Comparison of ENCODE assay signal across 8 mouse cellular contexts in genomic region chr12:83950840-83951701, GRCm38 (mm10). TPM values are rescaled to one million over a fixed set of nuclear protein-coding genes. Genes with fewer than 3 reads are reported as not detected.
DNase-seq lines count a peak whose midpoint lies in the region; ATAC-seq and TF ChIP-seq lines count a peak whose summit lies in the region.

No protein-coding gene starts in this region.

- peak overlapping the region; percentile 89 for H3K27ac ChIP-seq in bone marrow macrophage, adult 2 months (ENCODE audit: insufficient read depth, low read depth, low read length)
- H3K27ac ChIP-seq in macrophage = no peak overlapping the region

- H3K36me3 ChIP-seq in macrophage (ENCODE audit: inconsistent target) = no peaks in the 10 kb centered on the region

- no peak for TF ChIP-seq POLR2A in bone marrow macrophage, adult 2 months (IDR thresholded peaks at IDR 0.05; ENCODE audit: borderline replicate concordance, low read depth, low read length)

- H3K4me3 ChIP-seq in bone marrow macrophage, adult 2 months (ENCODE audit: insufficient read depth, low read length) = peak overlapping the region; percentile 92
- H3K4me3 ChIP-seq in macrophage (ENCODE audit: inconsistent target) = peak overlapping the region; percentile 15; the same call in 1 of the 2 replicates

- intact Hi-C loops in heart, postnatal 14 days (cut with DNase I) = loop anchor here (2.0 kb wide), 1 partner anchor 30 kb away; the partner anchor contains the start of gene Numb

- peak; percentile 59 to 83 for DNase-seq in adrenal gland, adult (ENCODE audit: inconsistent age in 2 of 2, low spot score in 1 of 2)
- DNase-seq in adrenal gland, adult 8-10 months = no peak
- peak; percentile 33 to 39 for DNase-seq in heart, postnatal 14 days
- peak; percentile 43 to 57 for DNase-seq in layer of hippocampus, postnatal 25 days (ENCODE audit: extremely low spot score in 1 of 2, low spot score in 1 of 2)
- peak; percentile 62 to 71 for DNase-seq in right cerebral cortex, adult 2 months (ENCODE audit: low spot score in 2 of 2)

- H3K79me2 ChIP-seq in macrophage (ENCODE audit: inconsistent target) = peaks cover 41% of the 10 kb centered on the region

- H3K4me1 ChIP-seq in bone marrow macrophage, adult 2 months (ENCODE audit: control insufficient read depth, insufficient read depth, low read length) = peaks cover 29% of the 10 kb centered on the region

- peak; percentile 12; the same call in 1 of the 2 replicates for ATAC-seq in erythroblast, adult 5-6 weeks (replicated peaks; ENCODE audit: low FRiP score, poor library complexity, severe bottlenecking)

- under 1% methylated on average over 114 of the region's 116 CpGs for WGBS in macrophage (ENCODE audit: missing documents)

- no peak for TF ChIP-seq CTCF in bone marrow macrophage, adult 2 months (IDR thresholded peaks at IDR 0.05; ENCODE audit: low read depth, low read length)

RNA-seq across cellular contexts. Expression of gene Riox1, which starts 0.7 kb away (rescaled TPM):
- total RNA-seq in adrenal gland, adult 8-10 months (2022) = 10 to 100 TPM in 3 of 4 experiments, 1 to 10 TPM in 1; 9.3 to 16.9 (median 15.6) TPM
- 7.2 and 8.0 TPM in 2 replicates for polyA plus RNA-seq in bone marrow macrophage, adult 2 months (2012; ENCODE audit: insufficient read depth, insufficient read length, missing spikeins)
- 5.4 and 6.3 TPM in 2 replicates for total RNA-seq in erythroblast, adult 5-6 weeks (2015; ENCODE audit: low replicate concordance)
- total RNA-seq in erythroblast, adult 5-6 weeks (2017; ENCODE audit: low replicate concordance) = 3.3 and 3.9 TPM in 2 replicates
- 1 to 10 TPM; 5.0 to 5.9 TPM for total RNA-seq in heart, postnatal 14 days (2021)
- 10 to 100 TPM; 14.7 TPM for total RNA-seq in layer of hippocampus, postnatal 25 days (2021)
- total RNA-seq in macrophage (2018; cell fraction: chromatin; rRNA removed) = 1 to 10 TPM in 24 of 26 experiments, under 1 TPM in 2; 0.74 to 8.4 (median 2.9) TPM
- total RNA-seq in macrophage (2018; cell fraction: cytosol; rRNA removed) = 10 to 100 TPM in 5 of 26 experiments, 1 to 10 TPM in 21; 3.9 to 13.8 (median 7.9) TPM
- total RNA-seq in macrophage (2018; cell fraction: nucleus; rRNA removed) = 10 to 100 TPM in 4 of 26 experiments, 1 to 10 TPM in 22; 3.1 to 15.2 (median 6.0) TPM
- 3.4 to 15.2 TPM (median 7.3 TPM) in 3 replicates for polyA plus RNA-seq in macrophage (2018)

RNA-seq across cellular contexts. Expression of gene Numb, which starts 29.3 kb away (rescaled TPM):
- 10 to 100 TPM; 42.0 to 62.1 (median 55.7) TPM for total RNA-seq in adrenal gland, adult 8-10 months (2022)
- polyA plus RNA-seq in bone marrow macrophage, adult 2 months (2012; ENCODE audit: insufficient read depth, insufficient read length, missing spikeins) = 33.0 and 42.4 TPM in 2 replicates
- total RNA-seq in erythroblast, adult 5-6 weeks (2015; ENCODE audit: low replicate concordance) = 3.8 and 10.9 TPM in 2 replicates
- 8.5 and 13.6 TPM in 2 replicates for total RNA-seq in erythroblast, adult 5-6 weeks (2017; ENCODE audit: low replicate concordance)
- 10 to 100 TPM; 37.2 to 38.0 TPM for total RNA-seq in heart, postnatal 14 days (2021)
- total RNA-seq in layer of hippocampus, postnatal 25 days (2021) = 10 to 100 TPM; 29.7 to 36.8 TPM
- 100 to 1,000 TPM in 13 of 26 experiments, 10 to 100 TPM in 13; 38.8 to 134 (median 102) TPM for total RNA-seq in macrophage (2018; cell fraction: chromatin; rRNA removed)
- 10 to 100 TPM; 29.9 to 47.4 (median 39.5) TPM for total RNA-seq in macrophage (2018; cell fraction: cytosol; rRNA removed)
- 10 to 100 TPM; 31.4 to 93.3 (median 56.6) TPM for total RNA-seq in macrophage (2018; cell fraction: nucleus; rRNA removed)
- polyA plus RNA-seq in macrophage (2018) = 32.8 to 57.9 TPM (median 47.1 TPM) in 3 replicates

RNA-seq across cellular contexts. Expression of gene Heatr4, which starts 33.6 kb away (rescaled TPM):
- not detected for total RNA-seq in adrenal gland, adult 8-10 months (2022)
- not detected in 2 replicates for polyA plus RNA-seq in bone marrow macrophage, adult 2 months (2012; ENCODE audit: insufficient read depth, insufficient read length, missing spikeins)
- total RNA-seq in erythroblast, adult 5-6 weeks (2015; ENCODE audit: low replicate concordance) = not detected in 2 replicates
- not detected in 2 replicates for total RNA-seq in erythroblast, adult 5-6 weeks (2017; ENCODE audit: low replicate concordance)
- not detected for total RNA-seq in heart, postnatal 14 days (2021)
- total RNA-seq in layer of hippocampus, postnatal 25 days (2021) = not detected
- total RNA-seq in macrophage (2018; cell fraction: chromatin; rRNA removed) = under 1 TPM in 1 of 26 experiments, not detected in 25; 0.25 TPM
- under 1 TPM in 2 of 26 experiments, not detected in 24; under 0.01 to 0.05 TPM for total RNA-seq in macrophage (2018; cell fraction: cytosol; rRNA removed)
- total RNA-seq in macrophage (2018; cell fraction: nucleus; rRNA removed) = not detected
- not detected in 3 replicates for polyA plus RNA-seq in macrophage (2018)

RNA-seq across cellular contexts. Expression of gene Acot2, which starts 36.6 kb away (rescaled TPM):
- 10 to 100 TPM; 16.1 to 33.1 (median 23.3) TPM for total RNA-seq in adrenal gland, adult 8-10 months (2022)
- 12.5 and 15.0 TPM in 2 replicates for polyA plus RNA-seq in bone marrow macrophage, adult 2 months (2012; ENCODE audit: insufficient read depth, insufficient read length, missing spikeins)
- 2.3 and 4.4 TPM in 2 replicates for total RNA-seq in erythroblast, adult 5-6 weeks (2015; ENCODE audit: low replicate concordance)
- total RNA-seq in erythroblast, adult 5-6 weeks (2017; ENCODE audit: low replicate concordance) = 1.5 and 3.5 TPM in 2 replicates
- total RNA-seq in heart, postnatal 14 days (2021) = 100 to 1,000 TPM; 146 to 155 TPM
- total RNA-seq in layer of hippocampus, postnatal 25 days (2021) = 10 to 100 TPM; 14.9 to 16.2 TPM
- total RNA-seq in macrophage (2018; cell fraction: chromatin; rRNA removed) = 1 to 10 TPM in 8 of 26 experiments, under 1 TPM in 10, not detected in 8; 0.36 to 4.2 (median 0.88) TPM
- 10 to 100 TPM in 11 of 26 experiments, 1 to 10 TPM in 15; 6.1 to 17.9 (median 9.6) TPM for total RNA-seq in macrophage (2018; cell fraction: cytosol; rRNA removed)
- total RNA-seq in macrophage (2018; cell fraction: nucleus; rRNA removed) = 10 to 100 TPM in 1 of 26 experiments, 1 to 10 TPM in 25; 2.2 to 11.3 (median 4.8) TPM
- 9.4 to 14.1 TPM (median 11.7 TPM) in 3 replicates for polyA plus RNA-seq in macrophage (2018)

RNA-seq across cellular contexts. Expression of gene Acot1, which starts 58.2 kb away (rescaled TPM):
- total RNA-seq in adrenal gland, adult 8-10 months (2022) = 10 to 100 TPM in 3 of 4 experiments, 1 to 10 TPM in 1; 4.8 to 15.3 (median 12.3) TPM
- 13.0 and 14.5 TPM in 2 replicates for polyA plus RNA-seq in bone marrow macrophage, adult 2 months (2012; ENCODE audit: insufficient read depth, insufficient read length, missing spikeins)
- total RNA-seq in erythroblast, adult 5-6 weeks (2015; ENCODE audit: low replicate concordance) = not detected in 2 replicates
- 2.4 TPM in 1 of 2 replicates, not detected in the other for total RNA-seq in erythroblast, adult 5-6 weeks (2017; ENCODE audit: low replicate concordance)
- 10 to 100 TPM; 70.0 to 79.3 TPM for total RNA-seq in heart, postnatal 14 days (2021)
- 10 to 100 TPM; 25.6 to 30.9 TPM for total RNA-seq in layer of hippocampus, postnatal 25 days (2021)
- 1 to 10 TPM in 1 of 26 experiments, under 1 TPM in 3, not detected in 22; 0.43 to 1.5 (median 0.58) TPM for total RNA-seq in macrophage (2018; cell fraction: chromatin; rRNA removed)
- 1 to 10 TPM in 13 of 26 experiments, under 1 TPM in 11, not detected in 2; 0.10 to 3.0 (median 1.3) TPM for total RNA-seq in macrophage (2018; cell fraction: cytosol; rRNA removed)
- total RNA-seq in macrophage (2018; cell fraction: nucleus; rRNA removed) = 1 to 10 TPM in 3 of 26 experiments, under 1 TPM in 6, not detected in 17; 0.35 to 1.7 (median 0.88) TPM
- 1.9 to 4.4 TPM (median 3.0 TPM) in 3 replicates for polyA plus RNA-seq in macrophage (2018)
